Mouse (Mus musculus): Measurements from ENCODE around the gene Lmntd2.
"Not testable (repeated sequence)": the region's sequence is repeated elsewhere in the genome, so short reads cannot be mapped to it uniquely, and the experiment has no call there.

The Lmntd2 gene

DNA sequence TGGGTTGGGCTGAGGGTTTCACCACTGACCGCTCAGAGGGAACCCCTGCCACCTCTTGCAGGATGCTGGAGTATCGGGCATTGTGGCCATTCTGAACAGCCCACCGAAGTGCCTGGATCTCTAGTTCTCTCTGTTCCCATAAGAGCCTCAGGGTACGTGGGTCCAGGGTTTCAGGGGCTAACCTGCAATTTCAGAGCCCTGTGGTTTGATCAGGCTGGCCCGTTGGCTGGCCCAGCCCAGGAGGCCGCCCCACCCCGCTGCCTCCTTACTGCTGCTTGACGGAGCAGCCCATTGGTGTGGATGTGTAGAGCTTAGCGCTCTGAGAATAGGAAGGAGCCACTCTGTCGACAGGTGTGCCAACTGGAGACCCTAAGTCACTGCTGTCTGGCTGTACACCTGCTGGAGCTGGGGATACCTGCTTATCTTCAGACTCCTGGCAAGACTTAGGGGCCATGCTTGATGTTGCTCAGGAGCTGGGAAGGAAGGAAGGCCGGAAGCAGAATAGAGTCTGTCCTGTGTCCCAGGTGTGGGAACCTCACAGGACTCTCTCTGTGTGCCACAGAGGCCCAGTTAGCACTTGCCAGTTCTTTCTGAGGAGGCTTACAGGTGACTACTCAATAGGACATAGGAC, at the start of gene Lmntd2:
Lmntd2 (minus strand) TSS at position 476 of the 631 bp plus-strand sequence.
- DNase-seq: no peak

DNA sequence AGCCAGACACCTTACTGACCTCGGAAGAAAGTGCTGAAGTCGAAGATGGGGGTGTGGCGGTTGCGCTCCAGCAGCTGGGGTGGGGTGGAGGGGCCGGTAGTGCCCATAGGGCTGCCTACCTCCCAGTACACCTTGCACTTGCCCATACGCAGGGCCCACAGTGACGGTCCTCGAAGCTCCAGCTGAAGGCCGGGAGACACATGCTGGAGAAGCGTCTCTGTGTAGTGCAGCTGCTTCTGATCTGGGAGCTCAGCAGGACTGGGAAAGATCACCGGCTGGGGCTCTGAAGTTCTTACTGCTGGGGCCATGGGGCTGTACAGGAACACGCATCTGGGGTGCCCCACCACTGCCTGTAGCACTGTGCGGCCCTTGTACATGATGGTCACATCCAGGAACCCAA, 49.8 kb upstream of the Lmntd2 start:
- no peak for DNase-seq

DNA sequence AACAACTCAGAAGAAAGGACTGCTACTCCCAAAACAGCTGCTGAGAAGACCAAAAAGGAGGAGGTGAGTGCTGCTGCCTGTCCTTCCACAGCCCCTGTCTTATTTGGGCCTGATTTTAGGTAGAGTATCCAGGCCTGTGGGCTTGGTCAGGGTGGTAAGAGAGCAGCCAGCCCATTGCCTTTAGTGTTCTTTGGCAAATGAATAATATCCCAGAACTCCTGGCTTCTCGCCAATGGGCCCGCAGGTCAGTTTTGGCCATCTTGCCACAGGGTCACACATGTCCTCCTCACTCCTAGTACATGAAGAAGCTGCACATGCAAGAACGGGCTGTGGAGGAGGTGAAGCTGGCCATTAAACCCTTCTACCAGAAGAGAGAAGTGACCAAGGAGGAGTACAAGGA, 47.6 kb upstream of the Lmntd2 start:
- no peak for DNase-seq

DNA sequence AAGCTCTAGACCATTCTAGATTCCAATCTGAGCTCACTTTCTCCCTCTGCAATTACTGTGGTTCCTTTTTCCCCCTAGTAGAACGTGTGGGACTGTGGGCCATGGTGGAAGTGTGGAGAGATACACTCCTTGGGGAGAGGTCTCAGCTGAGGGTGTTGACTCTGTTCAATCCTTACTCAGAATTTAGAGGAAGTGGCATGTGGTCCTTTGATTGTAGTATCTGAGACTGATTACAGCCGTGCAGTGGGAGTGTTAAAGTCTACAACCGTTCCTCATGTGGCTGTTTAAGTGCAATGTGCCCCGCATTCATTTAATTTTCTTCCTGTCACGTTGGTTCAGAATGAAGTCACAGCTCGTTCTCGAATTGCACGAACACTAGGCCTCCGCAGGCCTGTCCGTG, 42.3 kb upstream of the Lmntd2 start:
- no peak for DNase-seq

DNA sequence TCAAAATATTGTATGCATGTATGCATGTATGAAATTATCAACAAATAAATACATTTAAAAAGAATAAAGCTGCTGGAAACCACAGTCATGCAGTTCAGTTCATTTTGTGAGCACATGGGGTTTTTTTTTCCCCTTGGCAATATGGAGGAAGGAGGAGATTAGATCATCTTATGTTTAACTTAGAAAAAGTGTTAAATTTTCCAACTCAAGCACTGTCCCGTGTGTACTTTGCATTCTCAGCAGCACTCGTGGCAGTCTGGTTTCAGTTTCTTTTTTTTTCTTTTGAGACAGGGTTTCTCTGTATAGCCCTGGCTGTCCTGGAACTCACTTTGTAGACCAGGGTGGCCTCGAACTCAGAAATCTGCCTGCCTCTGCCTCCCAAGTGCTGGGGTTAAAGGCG, 36.6 kb upstream of the Lmntd2 start:
- not testable (repeated sequence) for DNase-seq

DNA sequence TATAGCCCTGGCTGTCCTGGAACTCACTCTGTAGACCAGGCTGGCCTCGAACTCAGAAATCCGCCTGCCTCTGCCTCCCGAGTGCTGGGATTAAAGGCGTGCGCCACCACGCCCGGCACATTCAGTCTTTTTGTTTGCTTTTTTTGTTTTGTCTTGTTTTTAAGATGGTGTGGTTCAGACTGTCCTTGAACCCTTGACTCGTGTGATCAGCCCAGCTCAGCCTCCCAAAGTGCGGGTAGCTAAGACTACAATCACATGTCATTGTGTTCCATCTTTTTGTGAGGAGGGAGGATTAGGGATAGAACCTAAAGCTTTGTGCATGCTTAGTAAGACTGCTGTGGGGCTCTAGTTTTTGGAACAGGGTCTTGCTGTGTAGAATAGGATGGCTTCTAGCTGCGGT, 17.7 kb upstream of the Lmntd2 start:
- no peak for DNase-seq

DNA sequence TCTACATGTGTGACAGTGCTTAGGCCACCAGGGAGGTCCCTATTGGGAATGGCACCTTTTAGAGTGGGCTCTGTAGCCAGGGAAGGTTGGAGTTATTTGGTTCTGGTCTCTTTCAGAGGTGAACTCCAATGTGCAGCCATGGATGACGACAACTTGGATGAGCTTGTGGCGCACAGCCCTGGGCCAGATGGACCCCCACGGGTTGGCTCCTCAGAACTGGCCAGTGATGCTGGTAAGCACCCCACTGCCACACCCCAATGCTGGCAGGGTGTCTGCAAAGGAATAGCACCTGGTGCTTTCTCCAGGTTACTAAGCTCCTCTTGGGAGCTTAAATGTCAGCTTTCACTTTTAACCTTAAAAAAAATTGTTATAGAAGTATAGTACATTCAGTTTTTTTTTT, 17.2 kb upstream of the Lmntd2 start:
- no peak for DNase-seq

DNA sequence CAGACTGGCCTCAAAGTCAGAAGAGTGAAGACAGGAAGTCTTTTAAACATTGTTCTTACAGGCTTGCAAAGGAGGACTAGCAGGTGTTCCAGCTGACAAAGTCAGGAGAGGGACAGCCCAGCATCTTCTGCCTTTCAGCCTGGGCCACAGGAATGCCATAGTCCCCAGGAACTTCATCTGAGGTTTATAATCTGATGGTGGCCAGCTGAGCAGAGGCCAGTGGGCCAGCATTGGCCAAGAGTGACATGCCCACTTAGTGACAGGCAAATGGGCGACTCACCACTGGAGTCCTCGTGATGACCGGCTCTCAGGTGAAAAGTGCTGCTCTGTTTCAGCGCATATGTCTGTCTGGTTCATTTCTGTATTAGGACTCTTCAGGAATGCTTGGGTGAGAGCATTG, 16.7 kb upstream of the Lmntd2 start:
- no peak for DNase-seq

DNA sequence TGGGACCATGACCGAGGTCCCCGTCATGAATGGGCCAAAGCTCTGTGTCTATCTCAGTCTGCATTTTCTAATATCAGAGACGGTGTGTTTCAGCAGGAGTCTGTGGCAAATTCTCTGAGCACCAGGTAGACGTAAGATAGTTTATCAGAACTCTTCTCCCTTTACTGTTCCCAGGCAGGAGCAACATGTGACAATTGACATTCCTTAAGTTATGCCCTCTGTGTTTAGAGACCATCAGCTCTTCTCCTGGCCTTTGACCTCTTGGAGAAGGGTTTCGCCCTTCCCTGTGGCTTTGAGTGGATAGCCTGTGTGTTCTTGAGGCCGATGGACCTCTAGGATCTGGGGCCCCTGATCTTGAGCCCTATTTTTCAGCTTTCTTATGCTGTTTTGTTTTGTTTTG, 15.8 kb upstream of the Lmntd2 start:
- DNase-seq: no peak

DNA sequence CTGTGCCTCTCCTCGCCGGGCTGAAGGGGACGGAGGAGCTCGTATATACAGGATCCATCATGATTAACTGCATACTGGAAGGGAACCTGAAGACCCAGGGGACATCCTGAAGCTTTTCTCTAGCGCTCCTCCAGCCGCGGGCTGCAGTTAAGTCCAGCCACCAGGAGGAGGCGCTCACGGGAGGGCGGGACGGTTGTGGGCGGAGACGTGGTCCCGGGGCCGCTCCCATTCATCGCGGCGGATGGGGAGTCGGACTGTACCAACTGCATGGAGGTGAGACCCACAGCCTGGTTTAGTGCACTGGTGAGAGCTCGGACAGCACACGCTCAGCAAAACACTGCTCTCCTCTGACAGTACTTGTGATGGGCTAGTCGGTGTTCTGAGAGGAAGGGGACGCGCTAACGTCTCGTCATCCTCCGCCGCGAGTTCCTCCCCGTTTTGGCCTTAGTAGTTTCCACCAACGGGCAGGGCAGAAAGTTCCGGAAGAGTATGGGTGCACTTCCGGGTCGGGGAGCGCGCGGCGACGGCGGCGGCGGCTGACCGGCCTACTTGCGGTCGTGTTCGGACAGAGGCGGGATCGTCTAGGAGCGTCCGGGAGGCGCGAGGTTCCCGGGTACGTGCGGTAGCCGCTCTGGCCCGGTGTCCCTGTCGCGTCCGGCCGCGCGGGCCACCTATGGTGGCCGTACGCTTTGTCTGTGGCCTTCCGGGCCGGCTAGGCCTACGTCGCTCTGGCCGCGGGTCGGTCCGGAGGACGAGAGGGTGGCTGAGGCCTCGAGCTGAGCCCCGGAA, 14.6 kb upstream of the Lmntd2 start, which contains the start of gene Phrf1:
Phrf1 (plus strand) TSS at position 506 of the 789 bp plus-strand sequence.
- peak; percentile 89 to 94 for DNase-seq

DNA sequence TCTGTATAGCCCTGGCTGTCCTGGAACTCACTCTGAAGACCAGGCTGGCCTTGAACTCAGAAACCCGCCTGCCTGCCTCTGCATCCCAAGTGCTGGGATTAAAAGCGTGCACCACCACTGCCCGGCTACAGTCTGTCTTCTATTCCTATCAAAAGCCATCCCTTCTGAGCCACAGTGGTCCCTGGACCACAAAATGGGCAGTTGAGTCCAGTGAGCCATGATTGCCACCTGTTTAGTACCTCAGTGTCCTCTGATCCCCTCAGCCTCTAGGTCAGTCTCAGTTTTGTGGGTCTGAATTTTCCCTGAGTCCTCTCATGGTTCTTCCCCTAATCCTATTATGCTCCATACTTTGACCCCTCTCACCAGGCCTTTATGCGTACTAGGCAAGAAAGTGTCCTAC, 13.9 kb upstream of the Lmntd2 start:
- DNase-seq: no peak

DNA sequence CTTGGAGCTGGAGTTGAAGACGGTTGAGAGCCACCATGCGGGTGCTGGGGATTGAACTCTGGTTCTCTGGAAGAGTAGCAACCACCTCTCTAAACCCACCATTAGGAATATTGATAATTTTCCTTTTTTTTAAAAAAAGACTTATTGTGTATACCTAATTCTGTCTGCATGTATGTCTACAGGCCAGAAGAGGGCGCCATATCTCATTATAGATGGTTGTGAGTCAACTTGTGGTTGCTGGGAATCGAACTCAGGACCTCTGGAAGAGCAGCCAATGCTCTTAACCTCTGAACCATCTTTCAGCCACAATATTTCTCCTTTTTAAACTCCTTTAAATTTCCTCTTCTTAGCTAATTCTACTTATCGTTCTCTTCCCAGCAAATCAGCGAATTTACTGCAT, 12.7 kb upstream of the Lmntd2 start:
- no peak for DNase-seq

DNA sequence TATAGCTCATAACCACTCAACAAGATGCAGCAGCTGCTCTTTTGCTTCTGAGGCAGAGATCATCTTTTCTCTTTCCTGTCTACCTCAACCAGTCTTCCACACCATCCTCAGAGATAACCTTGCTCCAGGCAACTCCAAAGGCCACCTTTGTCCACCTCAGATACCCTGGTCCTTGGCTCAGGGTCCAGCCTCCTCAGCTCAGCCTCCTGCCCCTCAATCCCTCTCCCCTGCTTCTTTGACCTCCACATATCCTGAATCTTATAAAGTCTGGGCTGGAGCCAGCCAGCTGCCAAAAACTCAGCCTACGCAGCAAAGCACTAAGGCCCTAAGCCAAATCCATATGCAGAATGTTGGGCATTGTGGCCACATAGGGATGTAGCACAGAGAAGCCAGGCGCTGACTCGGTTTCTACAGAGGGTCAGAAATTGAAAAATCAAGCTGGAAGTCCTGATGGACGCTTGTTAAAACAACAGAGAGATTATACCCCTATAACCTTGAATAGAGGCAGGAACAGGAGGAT, 8.9 kb upstream of the Lmntd2 start:
- no peak for DNase-seq

DNA sequence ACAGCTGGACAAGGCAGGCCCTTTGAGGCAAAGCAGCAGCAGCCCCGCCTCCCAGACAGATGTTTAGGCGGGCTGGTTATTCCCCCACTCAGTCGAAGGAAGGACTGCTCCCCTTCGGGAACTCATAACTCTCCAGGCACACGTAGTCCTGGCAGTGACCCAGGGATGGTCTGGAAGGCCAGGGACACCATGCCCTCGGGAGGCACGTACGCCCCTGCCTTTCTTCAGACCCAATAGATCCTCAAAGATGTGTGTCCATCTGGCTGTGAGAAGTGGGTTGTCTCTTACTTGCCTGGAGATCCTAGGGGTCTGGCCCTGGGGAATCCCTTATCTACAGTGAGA, 8.2 kb upstream of the Lmntd2 start:
- no peak for DNase-seq

DNA sequence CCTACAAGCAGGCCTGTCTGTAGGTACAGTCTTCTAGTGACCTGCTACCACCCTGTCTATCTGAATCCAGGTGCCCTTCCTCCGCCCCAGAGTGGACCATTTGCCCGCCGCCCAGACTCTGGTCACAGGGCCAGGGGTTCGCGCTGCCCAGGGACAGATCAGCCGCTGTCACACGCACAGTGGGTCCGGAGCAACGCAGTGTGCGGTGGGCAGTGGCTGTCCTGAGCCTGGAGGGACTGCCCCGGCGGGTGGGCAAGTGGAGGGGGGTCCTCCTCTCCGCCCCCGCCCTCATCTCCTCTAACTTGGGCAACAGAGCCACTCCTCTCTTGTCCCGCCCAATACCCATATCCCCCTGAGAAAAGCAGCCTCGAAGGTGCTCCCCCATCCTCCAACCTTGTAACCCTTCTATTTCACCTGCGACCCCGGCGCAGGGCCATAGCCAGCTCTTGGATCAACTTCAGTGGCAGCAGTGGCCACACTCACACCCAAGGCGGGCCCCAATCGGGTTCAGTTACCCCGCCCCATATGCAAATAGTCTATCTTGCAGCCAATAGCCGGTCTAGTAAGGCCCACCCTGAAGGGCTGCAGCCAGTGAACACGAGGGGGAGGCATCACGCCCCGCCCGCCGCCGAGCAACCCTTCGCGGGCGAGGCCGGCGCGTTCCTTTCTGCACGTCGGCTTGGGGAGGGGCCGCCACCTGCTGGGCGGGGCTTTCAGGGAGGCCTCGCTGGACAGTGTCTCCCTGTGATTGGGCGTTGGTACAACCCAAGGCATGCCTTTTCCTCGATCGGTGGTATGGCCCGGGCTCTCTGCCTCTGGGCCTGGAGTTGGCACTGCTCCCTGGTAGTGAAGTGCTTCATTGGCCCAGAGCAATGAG, 7.6 kb upstream of the Lmntd2 start:
- peak; percentile 88 to 93 for DNase-seq

DNA sequence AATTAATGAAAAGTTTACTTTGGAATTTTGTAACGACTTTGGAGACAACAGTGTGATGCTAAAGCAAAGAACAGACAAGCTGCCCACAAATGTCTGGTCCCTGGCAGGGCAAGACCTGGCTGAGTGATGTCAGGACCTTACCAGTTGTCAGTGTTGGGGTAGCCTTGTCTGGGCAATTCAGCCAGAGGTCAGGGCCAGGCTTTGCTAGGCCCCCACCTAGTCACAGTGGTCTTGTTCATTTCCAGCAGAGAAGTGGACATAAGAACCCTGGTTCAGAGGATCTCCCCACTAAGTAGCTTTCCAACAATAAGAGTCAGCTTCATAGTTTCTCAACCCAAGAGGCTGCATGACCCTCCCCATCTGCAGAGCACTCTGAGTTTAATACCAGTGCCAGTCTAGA, 6.5 kb upstream of the Lmntd2 start:
- DNase-seq: no peak

DNA sequence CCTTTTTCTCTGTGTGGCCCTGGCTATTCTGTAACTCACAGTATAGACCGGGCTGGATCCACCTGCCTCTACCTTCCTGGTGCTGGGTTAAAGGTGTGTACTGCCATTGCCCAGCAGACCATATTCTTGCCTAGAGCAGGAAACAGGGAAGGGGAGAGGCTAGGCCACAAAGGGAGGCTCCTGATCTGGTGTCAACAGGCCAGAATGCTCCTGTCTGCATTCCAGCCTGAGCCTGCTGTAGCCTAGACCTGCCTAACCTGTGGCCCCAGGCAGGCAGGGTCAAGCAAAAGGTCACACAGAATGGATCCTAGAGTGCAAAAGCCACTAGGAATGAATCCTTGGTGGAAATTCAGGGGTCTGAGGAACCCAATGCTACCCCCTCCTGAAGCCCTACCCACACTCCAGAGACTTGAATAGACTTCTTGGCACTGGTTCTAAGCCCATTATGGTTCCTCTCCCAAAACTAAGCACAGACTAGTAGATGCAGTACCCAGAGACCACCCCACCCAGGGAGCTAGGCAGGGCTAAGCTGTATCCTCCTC, 5.7 kb upstream of the Lmntd2 start:
- no peak for DNase-seq

DNA sequence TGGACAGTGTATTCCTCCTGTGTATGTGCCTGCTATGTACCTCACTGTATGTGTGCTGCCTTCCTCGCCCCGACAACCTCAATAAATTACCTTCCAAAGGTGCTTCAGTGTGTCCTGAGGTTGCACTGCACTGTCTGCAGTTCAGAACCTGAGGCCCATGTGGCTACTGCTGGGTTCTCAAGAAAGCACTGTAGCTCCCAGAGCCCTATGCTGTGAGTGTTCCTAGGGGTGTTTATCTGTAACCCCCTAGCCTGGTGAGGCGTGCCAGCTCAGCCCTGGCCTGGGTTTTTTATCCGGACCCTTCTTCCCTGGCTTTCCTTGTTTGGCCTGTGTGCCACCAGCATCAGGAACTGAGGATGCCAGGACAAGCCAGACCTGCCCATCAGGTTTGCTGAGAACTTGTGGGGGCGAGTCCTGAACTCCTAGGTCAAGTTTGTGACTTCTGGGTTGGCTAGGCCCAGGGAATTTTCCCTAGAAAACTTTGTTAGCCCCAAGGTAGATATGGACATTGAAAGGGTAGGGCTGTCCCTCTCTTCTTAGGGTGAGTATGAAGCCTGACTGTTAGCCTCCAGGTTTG, 4.8 kb upstream of the Lmntd2 start:
- DNase-seq: no peak

DNA sequence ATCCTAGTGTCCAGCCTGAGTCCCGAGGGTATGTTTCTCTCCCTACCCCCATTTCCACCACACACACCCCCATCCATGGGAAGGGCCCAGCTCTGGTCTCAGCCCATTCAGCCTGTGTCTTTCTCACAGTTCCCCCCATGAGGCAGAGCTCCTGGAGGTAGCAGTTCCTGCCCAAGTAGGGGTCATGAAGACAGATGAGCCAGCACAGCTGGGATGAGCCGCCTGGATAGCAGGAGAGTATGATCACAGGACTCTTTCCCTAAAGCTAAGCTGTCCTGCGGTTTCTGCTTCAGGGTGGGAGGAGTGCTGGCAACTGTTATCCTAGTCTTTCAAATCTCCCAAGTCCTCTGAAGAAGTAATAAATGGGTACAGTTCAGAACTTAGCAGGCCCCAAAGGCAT, 4.3 kb upstream of the Lmntd2 start:
- DNase-seq: no peak

DNA sequence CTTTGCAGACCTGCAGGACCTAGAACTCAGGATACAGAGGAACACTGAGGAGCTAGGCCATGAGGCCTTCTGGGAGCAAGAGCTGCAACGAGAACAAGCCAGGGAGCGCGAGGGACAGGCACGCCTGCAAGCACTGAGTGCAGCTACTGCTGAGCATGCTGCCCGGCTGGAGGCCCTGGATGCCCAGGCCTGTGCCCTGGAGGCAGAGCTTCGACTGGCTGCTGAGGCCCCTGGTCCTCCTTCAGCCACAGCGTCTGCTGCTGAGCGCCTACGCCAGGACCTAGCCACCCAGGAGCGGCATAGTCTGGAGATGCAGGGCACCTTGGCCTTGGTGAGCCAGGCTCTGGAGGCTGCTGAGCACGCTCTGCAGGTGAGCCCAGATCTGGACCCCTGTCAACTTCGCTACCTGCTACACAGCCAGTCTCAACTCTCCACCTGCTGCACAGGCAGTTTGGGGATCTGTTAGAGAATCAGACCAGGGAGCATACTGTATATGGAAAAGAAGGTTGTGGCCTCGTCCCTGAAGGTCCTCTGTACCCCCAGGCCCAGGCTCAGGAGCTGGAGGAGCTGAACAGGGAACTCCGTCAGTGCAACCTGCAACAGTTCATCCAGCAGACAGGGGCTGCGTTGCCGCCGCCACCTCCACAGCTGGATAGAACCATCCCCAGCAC, 3.6 kb upstream of the Lmntd2 start:
- DNase-seq: no peak

DNA sequence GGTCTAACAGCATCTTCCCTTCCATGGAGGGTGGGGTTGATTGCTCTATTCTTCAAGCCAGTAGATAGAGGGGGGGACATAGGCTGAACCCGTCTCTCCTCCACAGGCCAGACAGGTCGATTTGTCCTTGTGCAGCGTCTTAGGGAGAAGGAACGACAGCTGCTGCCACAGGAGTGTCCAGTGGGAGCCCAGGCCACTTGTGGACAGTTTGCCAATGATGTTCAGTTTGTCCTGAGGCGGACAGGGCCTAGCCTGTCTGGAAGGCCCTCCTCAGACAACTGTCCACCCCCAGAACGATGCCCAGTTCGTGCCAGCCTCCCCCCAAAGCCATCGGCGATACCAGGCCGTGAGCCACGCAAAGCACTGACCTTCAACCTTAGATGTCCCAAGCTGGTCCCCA, 3.0 kb upstream of the Lmntd2 start:
- no peak for DNase-seq
